ENCODE assay signal across 8 mouse cellular contexts in the genomic region with DNA sequence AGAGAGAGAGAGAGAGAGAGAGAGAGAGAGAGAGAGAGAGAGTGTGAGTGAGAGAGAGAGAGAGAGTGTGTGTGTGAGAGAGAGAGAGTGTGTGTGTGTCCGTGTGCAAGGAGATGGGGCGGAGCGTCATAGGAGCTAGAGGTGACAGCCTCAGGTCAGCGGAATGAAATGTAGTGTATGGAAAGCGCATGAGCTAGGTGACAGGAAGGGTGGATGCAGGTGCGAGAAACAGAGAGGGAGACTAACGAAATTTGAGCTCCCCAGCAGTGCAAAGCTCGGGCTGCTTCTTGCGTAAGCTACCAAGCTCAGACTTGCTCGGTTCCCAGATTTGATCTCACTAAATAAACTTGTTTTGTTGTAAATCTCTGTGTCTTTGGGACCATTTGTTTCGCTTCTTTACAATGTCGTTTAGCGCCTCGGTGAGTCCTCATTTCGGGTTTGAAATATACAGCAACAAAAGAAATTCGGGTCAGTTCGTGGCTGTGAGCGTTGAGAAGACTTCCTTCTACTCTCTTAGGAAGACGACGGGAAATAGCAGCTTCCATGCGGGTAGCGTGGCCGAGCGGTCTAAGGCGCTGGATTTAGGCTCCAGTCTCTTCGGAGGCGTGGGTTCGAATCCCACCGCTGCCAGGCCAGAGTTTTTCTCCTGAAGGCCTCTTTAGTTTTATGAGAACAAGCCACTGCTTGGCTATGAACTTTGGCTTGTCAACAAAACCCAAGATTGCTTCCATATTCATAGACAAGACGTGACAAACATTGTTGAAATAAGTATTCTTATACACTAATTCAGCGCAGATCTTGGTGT. TPM values are rescaled to one million over a fixed set of nuclear protein-coding genes. Genes with fewer than 3 reads are reported as not detected.
DNase-seq lines count a peak whose midpoint lies in the region; ATAC-seq and TF ChIP-seq lines count a peak whose summit lies in the region.

No protein-coding gene starts in this region.

- H3K4me3 ChIP-seq in hindbrain, embryonic 11.5 days (ENCODE audit: low read depth, low read length): peak overlapping the region; percentile 78
- peak overlapping the region; percentile 68 for H3K4me3 ChIP-seq in lung, embryonic 16.5 days (ENCODE audit: low read length)
- peak overlapping the region; percentile 77 for H3K4me3 ChIP-seq in thymus, adult 2 months (ENCODE audit: control insufficient read depth, insufficient read depth, low read length)

- no peaks in the 10 kb centered on the region for H3K36me3 ChIP-seq in hindbrain, embryonic 11.5 days (ENCODE audit: control insufficient read depth, insufficient read depth, low read length)
- H3K36me3 ChIP-seq in lung, embryonic 16.5 days (ENCODE audit: control insufficient read depth, insufficient read depth, low read length): no peaks in the 10 kb centered on the region
- H3K36me3 ChIP-seq in thymus, adult 2 months (ENCODE audit: control insufficient read depth, insufficient read depth, low read length): no peaks in the 10 kb centered on the region

- peak overlapping the region; percentile 49; the same call in 1 of the 2 replicates for H3K9ac ChIP-seq in hindbrain, embryonic 11.5 days (ENCODE audit: low read depth, low read length)
- peak overlapping the region; percentile 66 for H3K9ac ChIP-seq in lung, embryonic 16.5 days (ENCODE audit: low read length)

- peak overlapping the region; percentile 33; the same call in 1 of the 2 replicates for H3K27ac ChIP-seq in hindbrain, embryonic 11.5 days (ENCODE audit: low read depth, low read length)
- peak overlapping the region; percentile 92 for H3K27ac ChIP-seq in lung, embryonic 16.5 days (ENCODE audit: low read length)
- H3K27ac ChIP-seq in thymus, adult 2 months (ENCODE audit: control insufficient read depth, insufficient read depth, low read length): peak overlapping the region; percentile 49

- H3K4me2 ChIP-seq in hindbrain, embryonic 11.5 days (replicated peaks; ENCODE audit: low read depth, low read length): peak overlapping the region; percentile 97
- peak overlapping the region; percentile 95 for H3K4me2 ChIP-seq in lung, embryonic 16.5 days (ENCODE audit: low read depth, low read length)

- ATAC-seq in hindbrain, embryonic 11.5 days (ENCODE audit: low FRiP score): peak; percentile 54
- ATAC-seq in lung, embryonic 16.5 days (ENCODE audit: low read depth): peak; percentile 56

- WGBS in hindbrain, embryonic 11.5 days: under 1% methylated on average over 31 of the region's 31 CpGs
- WGBS in lung, embryonic 16.5 days: under 1% methylated on average over 31 of the region's 31 CpGs
- under 1% methylated on average over 31 of the region's 31 CpGs for WGBS in thymus, adult 2 months

- TF ChIP-seq POLR2A in thymus, adult 2 months (IDR thresholded peaks at IDR 0.05; ENCODE audit: control insufficient read depth, extremely low read depth, insufficient read depth, low read length, poor library complexity): no peak

- H3K27me3 ChIP-seq in hindbrain, embryonic 11.5 days (ENCODE audit: control insufficient read depth, insufficient read depth, low read length): peaks cover 20% of the 10 kb centered on the region
- no peaks in the 10 kb centered on the region for H3K27me3 ChIP-seq in lung, embryonic 16.5 days (ENCODE audit: control insufficient read depth, insufficient read depth, low read depth, low read length)
- H3K27me3 ChIP-seq in thymus, adult 2 months (ENCODE audit: control insufficient read depth, insufficient read depth, low read length): peaks cover 13% of the 10 kb centered on the region

- TF ChIP-seq CTCF in thymus, adult 2 months (IDR thresholded peaks at IDR 0.05; ENCODE audit: borderline replicate concordance, control insufficient read depth, extremely low read depth, insufficient read depth, low read length, poor library complexity): no peak

- H3K9me3 ChIP-seq in hindbrain, embryonic 11.5 days (ENCODE audit: control insufficient read depth, low read length): no peaks in the 10 kb centered on the region
- H3K9me3 ChIP-seq in lung, embryonic 16.5 days (ENCODE audit: control insufficient read depth, low read length): no peaks in the 10 kb centered on the region

- DNase-seq in MN1 (ENCODE audit: low spot score): peak; percentile 95
- peak; percentile 88 for DNase-seq in cerebellum, adult 9-11 months
- peak; percentile 84 to 99 for DNase-seq in frontal cortex, adult 2 months (ENCODE audit: extremely low spot score in 1 of 2, low spot score in 1 of 2)
- DNase-seq in hindbrain, embryonic 11.5 days (ENCODE audit: low spot score): peak; percentile 97
- DNase-seq in layer of hippocampus, adult 9-11 months: peak; percentile 87
- DNase-seq in ovary, adult 18-20 months (ENCODE audit: low spot score): peak; percentile 79
- DNase-seq in thymus, adult 2 months: peak; percentile 78

- peaks cover 19% of the 10 kb centered on the region for H3K4me1 ChIP-seq in hindbrain, embryonic 11.5 days (replicated peaks; ENCODE audit: control insufficient read depth, insufficient read depth, low read length)
- H3K4me1 ChIP-seq in lung, embryonic 16.5 days (replicated peaks; ENCODE audit: control insufficient read depth, insufficient read depth, low read length): peaks cover 30% of the 10 kb centered on the region
- peaks cover 40% of the 10 kb centered on the region for H3K4me1 ChIP-seq in thymus, adult 2 months (replicated peaks; ENCODE audit: control insufficient read depth, insufficient read depth, low read length)

RNA-seq across cellular contexts. Expression of a gene that starts 1.5 kb away (rescaled TPM):
- 1.8 and 1.9 TPM in 2 replicates for polyA plus RNA-seq in frontal cortex, adult 2 months (2012; rRNA removed)
- 0.21 TPM in 1 of 2 replicates, not detected in the other for polyA plus RNA-seq in hindbrain, embryonic 11.5 days (2014; fragmentation: Nextera tagmentation; extraction: Ambion mirVana)
- 0.36 and 0.44 TPM in 2 replicates for polyA plus RNA-seq in lung, embryonic 16.5 days (2015; fragmentation: Nextera tagmentation; extraction: Ambion mirVana)
- polyA plus RNA-seq in thymus, adult 2 months (2012; rRNA removed): 0.65 and 1.3 TPM in 2 replicates

RNA-seq across cellular contexts. Expression of a gene that starts 1.8 kb away (rescaled TPM):
- 5.1 and 8.0 TPM in 2 replicates for polyA plus RNA-seq in frontal cortex, adult 2 months (2012; rRNA removed)
- polyA plus RNA-seq in hindbrain, embryonic 11.5 days (2014; fragmentation: Nextera tagmentation; extraction: Ambion mirVana): 0.06 and 0.40 TPM in 2 replicates
- 0.24 and 0.31 TPM in 2 replicates for polyA plus RNA-seq in lung, embryonic 16.5 days (2015; fragmentation: Nextera tagmentation; extraction: Ambion mirVana)
- 2.0 and 2.5 TPM in 2 replicates for polyA plus RNA-seq in thymus, adult 2 months (2012; rRNA removed)

RNA-seq across cellular contexts. Expression of a gene that starts 3.7 kb away (rescaled TPM):
- polyA plus RNA-seq in frontal cortex, adult 2 months (2012; rRNA removed): 0.78 and 0.86 TPM in 2 replicates
- polyA plus RNA-seq in hindbrain, embryonic 11.5 days (2014; fragmentation: Nextera tagmentation; extraction: Ambion mirVana): 0.19 and 0.29 TPM in 2 replicates
- 0.38 and 0.43 TPM in 2 replicates for polyA plus RNA-seq in lung, embryonic 16.5 days (2015; fragmentation: Nextera tagmentation; extraction: Ambion mirVana)
- polyA plus RNA-seq in thymus, adult 2 months (2012; rRNA removed): 0.69 and 1.1 TPM in 2 replicates

RNA-seq across cellular contexts. Expression of a gene that starts 28.9 kb away (rescaled TPM):
- 42.7 and 55.8 TPM in 2 replicates for polyA plus RNA-seq in frontal cortex, adult 2 months (2012; rRNA removed)
- 5.6 and 7.4 TPM in 2 replicates for polyA plus RNA-seq in hindbrain, embryonic 11.5 days (2014; fragmentation: Nextera tagmentation; extraction: Ambion mirVana)
- 31.1 and 32.4 TPM in 2 replicates for polyA plus RNA-seq in lung, embryonic 16.5 days (2015; fragmentation: Nextera tagmentation; extraction: Ambion mirVana)
- polyA plus RNA-seq in thymus, adult 2 months (2012; rRNA removed): 28.0 and 29.6 TPM in 2 replicates

RNA-seq across cellular contexts. Expression of a gene that starts 32.9 kb away (rescaled TPM):
- 2.0 TPM in 2 replicates for polyA plus RNA-seq in frontal cortex, adult 2 months (2012; rRNA removed)
- 0.06 and 0.20 TPM in 2 replicates for polyA plus RNA-seq in hindbrain, embryonic 11.5 days (2014; fragmentation: Nextera tagmentation; extraction: Ambion mirVana)
- polyA plus RNA-seq in lung, embryonic 16.5 days (2015; fragmentation: Nextera tagmentation; extraction: Ambion mirVana): 0.33 TPM in 1 of 2 replicates, not detected in the other
- polyA plus RNA-seq in thymus, adult 2 months (2012; rRNA removed): 1.00 and 1.1 TPM in 2 replicates

Comparison
In these comparisons a context has a peak if more than half of its experiments do, and no peak if none do; other contexts are left out.
1. Peak in every context shown above with its lines: DNase-seq, ATAC-seq, H3K4me3 ChIP-seq and H3K27ac ChIP-seq.
2. H3K27ac ChIP-seq: peak in every context shown above with its lines; median percentile 92 in lung, embryonic 16.5 days; 49 in thymus, adult 2 months; 33 in hindbrain, embryonic 11.5 days.